Mouse (Mus musculus): ENCODE data around the gene Oit3.

GRCm38 (mm10) chr10:59440177-59440576 is 1.4 kb downstream of the Oit3 start:
- TF ChIP-seq CTCF (IDR thresholded peaks at IDR 0.05; ENCODE audit: extremely low read depth, insufficient read depth, low read length) (no peak), POLR2A (IDR thresholded peaks at IDR 0.05; ENCODE audit: extremely low read depth, insufficient read depth, low read length) (no peak)
